ENCODE assay signal across 22 mouse cellular contexts in the genomic region with DNA sequence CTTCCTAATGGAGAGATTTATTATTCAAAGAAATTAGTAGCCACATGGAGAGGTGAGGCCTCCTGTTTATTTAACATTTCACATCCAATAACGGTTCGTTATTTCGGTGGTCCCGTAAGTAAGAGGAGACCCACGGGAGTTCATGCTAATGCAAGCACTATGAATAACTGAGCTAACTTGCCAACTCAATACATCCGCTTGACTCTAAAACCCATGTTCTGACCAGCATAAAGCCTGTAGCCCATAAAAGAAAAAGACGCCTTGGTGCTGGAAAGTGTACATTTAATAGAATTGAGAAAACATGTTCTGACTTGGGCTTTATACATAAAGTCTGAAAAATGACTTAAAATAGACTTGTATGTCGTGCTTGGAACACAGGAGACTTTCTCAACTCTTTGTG.
"Had no signal": no experiment of that assay in that cellular context is flagged by ENCODE, and none has a peak within 500 bp of the region (broad histone marks: within the 10 kb centered on the region; RNA-seq: fewer than 3 reads in every experiment).

No protein-coding gene starts in this region.

- H3K4me2 ChIP-seq: heart, embryonic 11.5 days; heart, embryonic 12.5 days; heart, embryonic 13.5 days; heart, embryonic 15.5 days; hindbrain, embryonic 12.5 days; hindbrain, embryonic 13.5 days; hindbrain, embryonic 14.5 days; hindbrain, embryonic 15.5 days; intestine, embryonic 15.5 days; kidney, embryonic 15.5 days had no signal

- H3K4me3 ChIP-seq: heart, embryonic 10.5 days; heart, embryonic 12.5 days; heart, embryonic 13.5 days; heart, embryonic 15.5 days; hindbrain, embryonic 10.5 days; hindbrain, embryonic 12.5 days; hindbrain, embryonic 13.5 days; hindbrain, embryonic 15.5 days; intestine, embryonic 15.5 days; kidney, embryonic 15.5 days; layer of hippocampus, adult 2 months had no signal

- H3K9me3 ChIP-seq: heart, embryonic 10.5 days; heart, embryonic 15.5 days; hindbrain, embryonic 10.5 days; hindbrain, embryonic 12.5 days; hindbrain, embryonic 13.5 days; hindbrain, embryonic 15.5 days; intestine, embryonic 15.5 days; kidney, embryonic 15.5 days had no signal

- H3K4me1 ChIP-seq: heart, embryonic 10.5 days; heart, embryonic 12.5 days; heart, embryonic 13.5 days; heart, embryonic 15.5 days; hindbrain, embryonic 10.5 days; hindbrain, embryonic 12.5 days; hindbrain, embryonic 13.5 days; hindbrain, embryonic 15.5 days; intestine, embryonic 15.5 days; kidney, embryonic 15.5 days had no signal

- H3K9ac ChIP-seq: heart, embryonic 12.5 days; heart, embryonic 13.5 days; heart, embryonic 15.5 days; hindbrain, embryonic 12.5 days; hindbrain, embryonic 13.5 days; hindbrain, embryonic 14.5 days; hindbrain, embryonic 15.5 days; intestine, embryonic 15.5 days; kidney, embryonic 15.5 days had no signal

- DNase-seq: kidney, adult 11 months; layer of hippocampus, adult 9-11 months; layer of hippocampus, postnatal 36 days had no signal

- H3K27me3 ChIP-seq: heart, embryonic 12.5 days; heart, embryonic 13.5 days; heart, embryonic 15.5 days; hindbrain, embryonic 12.5 days; hindbrain, embryonic 13.5 days; hindbrain, embryonic 15.5 days; intestine, embryonic 15.5 days; kidney, embryonic 15.5 days had no signal

- ATAC-seq: hindbrain, embryonic 16.5 days; hindbrain, postnatal 0 days; inflammation-experienced regulatory T-cells, adult 6 months; intestine, embryonic 15.5 days; intestine, embryonic 16.5 days; intestine, postnatal 0 days had no signal

- H3K36me3 ChIP-seq: heart, embryonic 10.5 days; heart, embryonic 12.5 days; heart, embryonic 13.5 days; heart, embryonic 15.5 days; hindbrain, embryonic 10.5 days; hindbrain, embryonic 12.5 days; hindbrain, embryonic 13.5 days; hindbrain, embryonic 15.5 days; intestine, embryonic 15.5 days; kidney, embryonic 15.5 days had no signal

- H3K27ac ChIP-seq: heart, embryonic 10.5 days; heart, embryonic 13.5 days; heart, embryonic 15.5 days; hindbrain, embryonic 10.5 days; hindbrain, embryonic 12.5 days; hindbrain, embryonic 13.5 days; hindbrain, embryonic 14.5 days; hindbrain, embryonic 15.5 days; hindbrain, postnatal 0 days; intestine, embryonic 15.5 days; kidney, embryonic 15.5 days; kidney, postnatal 0 days; layer of hippocampus, adult 2 months had no signal
